Mouse (Mus musculus): ENCODE data around the gene Acaca. TPM values are rescaled to one million over a fixed set of nuclear protein-coding genes. Genes with fewer than 3 reads are reported as not detected.
A peak's percentile ranks its signal among the peaks of the same experiment; 100 is the strongest.

Gene Acaca
- total RNA-seq, 4 experiments from 2014 or later: 14.3 to 18.9 (median 16.8) TPM

DNA sequence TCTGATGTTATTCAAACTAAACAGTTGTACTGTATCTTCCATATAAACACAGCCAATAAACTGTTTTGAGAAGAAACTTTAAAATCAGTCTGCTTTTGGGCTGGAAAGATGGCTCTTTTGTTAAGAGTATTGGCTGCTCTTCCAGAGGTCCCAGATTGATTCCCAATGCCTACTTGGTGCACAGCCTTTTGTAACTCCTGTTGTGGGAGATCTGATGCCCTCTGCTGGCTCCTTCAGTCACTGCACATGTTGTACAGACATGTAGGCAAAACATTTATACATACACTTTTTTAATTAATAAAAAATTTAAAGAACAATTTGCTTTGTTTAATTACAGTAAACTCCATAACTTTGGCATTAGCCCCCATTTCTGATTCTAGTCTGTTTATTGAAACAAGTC is 114.1 kb downstream of the Acaca start:
- DNase-seq (ENCODE audit: low spot score): peak; percentile 42

DNA sequence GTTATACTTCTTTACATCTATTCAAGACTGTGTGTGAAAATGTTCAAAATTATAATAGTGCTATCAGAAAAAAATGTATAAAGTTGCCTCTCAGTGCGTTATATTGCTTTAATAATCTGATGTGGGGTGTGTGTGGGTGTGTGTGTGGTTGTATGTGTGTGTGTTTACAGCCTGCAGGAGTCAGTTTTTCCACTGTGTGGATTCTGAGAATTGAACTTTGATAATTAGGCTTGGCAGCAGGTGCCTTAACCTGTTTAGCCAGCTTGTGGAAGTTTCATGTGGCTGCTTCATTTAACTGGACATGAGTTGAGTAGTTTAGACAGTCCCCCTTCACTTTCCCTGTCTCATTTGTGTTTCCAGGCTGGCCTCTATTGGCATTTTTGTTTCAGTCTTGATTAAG is 117.9 kb downstream of the Acaca start:
- no peak for DNase-seq (ENCODE audit: low spot score)

DNA sequence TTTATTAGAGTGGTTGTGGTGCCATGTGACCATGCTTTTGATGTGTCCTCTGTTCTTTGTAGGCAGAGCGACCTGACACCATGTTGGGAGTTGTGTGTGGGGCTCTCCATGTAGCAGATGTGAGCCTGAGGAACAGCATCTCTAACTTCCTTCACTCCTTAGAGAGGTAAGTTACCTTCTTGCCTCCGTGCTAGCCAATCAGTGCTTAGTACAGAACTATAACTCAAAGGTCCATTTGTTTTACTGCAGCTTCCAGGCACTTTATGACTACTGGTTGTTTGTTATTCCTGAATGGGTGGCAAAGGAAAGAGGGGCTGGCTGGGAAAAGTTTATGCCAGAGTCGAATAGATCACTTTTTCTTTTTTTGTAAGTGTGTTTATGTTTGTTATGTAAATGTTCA is 121.7 kb downstream of the Acaca start:
- no peak for DNase-seq (ENCODE audit: low spot score)

DNA sequence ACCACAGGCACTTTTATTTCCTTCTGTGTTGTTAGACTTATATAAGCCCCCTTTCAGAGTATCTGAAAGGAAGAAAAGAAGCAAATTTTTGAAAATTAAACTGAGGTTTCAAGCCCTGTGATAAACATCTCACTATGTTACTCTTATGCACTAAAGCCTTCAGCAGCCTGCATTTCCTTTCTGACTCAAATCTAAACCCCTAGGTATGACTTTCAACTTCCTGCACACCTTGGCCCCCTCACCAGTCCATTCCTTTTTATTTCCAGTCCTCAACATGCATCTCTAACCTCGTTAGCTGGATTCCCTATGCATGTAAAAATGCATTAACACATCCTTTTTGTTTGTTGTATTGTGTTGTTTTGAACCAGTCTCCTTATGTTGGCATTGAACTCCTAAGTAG is 123.0 kb downstream of the Acaca start:
- DNase-seq (ENCODE audit: low spot score): no peak

DNA sequence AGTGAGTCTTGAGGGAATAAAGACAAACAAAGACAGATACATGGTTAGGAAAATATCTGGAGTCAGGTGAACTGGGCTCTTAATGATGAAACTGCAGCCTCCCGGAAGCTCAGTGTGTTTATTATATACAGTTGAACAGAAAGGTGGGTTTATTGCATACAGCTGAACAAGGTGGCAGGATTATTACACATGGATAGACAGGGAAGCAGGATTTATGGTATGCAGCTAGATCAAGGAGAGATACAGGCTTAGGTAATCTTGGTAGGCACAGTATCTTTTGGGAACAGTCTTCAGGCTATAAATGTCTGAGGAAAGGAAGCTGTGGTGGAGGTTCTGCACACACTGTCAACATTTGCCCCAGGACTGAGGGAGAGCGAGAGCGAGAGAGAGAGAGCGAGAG is 126.4 kb downstream of the Acaca start:
- DNase-seq (ENCODE audit: low spot score): no peak

DNA sequence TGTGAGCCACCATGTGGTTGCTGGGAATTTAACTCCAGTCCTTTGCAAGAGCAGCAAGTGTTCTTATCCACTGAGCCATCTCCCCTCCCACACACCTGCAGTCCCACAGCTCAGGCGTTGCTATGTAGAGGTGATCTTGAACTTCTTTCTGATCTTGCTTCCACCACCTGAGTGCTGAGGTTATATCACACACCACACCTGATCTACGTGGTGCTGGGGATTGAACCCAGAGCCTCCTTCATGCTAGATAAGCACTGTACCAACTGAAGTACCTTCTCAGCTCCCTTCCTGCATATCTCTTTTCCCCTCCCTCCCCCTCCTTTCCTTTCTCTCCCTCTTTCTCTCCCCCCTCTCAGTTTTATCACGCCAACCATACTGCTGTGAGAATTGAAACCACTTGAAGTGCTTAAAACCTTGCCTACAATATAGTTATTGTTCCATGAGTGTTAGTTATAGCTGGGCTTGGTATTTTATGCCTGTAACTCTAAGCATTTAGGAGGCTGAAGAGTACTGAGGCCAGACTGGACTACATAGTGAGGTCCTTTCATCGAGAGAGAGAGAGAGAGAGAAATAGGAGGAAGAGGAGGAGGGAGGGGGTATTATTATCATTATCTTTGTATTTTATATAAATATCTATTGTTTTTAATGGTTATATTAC is 128.7 kb downstream of the Acaca start:
- no peak for DNase-seq (ENCODE audit: low spot score)

DNA sequence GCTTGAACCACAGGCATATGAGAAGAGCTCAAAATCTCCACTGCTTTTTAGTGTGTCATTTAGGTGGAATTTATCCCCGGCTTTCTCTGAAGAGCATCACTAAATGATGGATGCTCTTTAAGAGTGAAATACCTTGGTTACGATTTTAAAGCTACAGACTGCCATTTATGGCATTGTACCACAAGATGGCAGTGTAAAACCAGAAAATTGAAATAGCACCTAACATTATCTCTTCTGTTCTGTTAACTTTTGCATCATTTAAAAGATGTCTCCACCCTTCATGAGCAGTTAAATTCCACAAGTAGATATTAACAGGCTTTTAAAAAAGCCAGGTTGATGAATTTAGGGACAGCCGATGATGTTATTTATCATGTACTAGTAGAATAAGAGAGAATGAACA is 135.0 kb downstream of the Acaca start:
- DNase-seq (ENCODE audit: low spot score): peak; percentile 14

GRCm38 (mm10) chr11:84268068-84268467 is 138.6 kb downstream of the Acaca start:
- DNase-seq (ENCODE audit: low spot score): no peak

DNA sequence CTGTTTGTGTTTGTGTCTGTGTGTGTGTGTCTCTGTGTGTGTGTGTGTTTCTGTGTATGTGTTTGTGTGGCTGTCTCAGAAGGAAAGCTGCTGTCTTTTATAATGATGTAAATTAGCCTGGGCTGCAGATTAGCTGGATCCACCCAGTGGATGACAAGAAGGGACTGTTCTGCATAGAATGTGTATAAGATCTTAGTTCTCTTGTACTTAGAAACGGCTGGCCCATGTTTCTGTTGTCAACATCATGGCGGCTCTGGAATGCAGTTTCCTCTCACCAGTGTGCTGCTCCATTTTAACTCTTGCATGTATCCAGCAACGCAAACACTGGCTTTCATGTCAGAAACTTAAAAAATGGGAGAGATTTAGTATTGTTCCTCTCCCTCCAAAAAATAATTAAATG is 141.0 kb downstream of the Acaca start:
- DNase-seq (ENCODE audit: low spot score): no peak

DNA sequence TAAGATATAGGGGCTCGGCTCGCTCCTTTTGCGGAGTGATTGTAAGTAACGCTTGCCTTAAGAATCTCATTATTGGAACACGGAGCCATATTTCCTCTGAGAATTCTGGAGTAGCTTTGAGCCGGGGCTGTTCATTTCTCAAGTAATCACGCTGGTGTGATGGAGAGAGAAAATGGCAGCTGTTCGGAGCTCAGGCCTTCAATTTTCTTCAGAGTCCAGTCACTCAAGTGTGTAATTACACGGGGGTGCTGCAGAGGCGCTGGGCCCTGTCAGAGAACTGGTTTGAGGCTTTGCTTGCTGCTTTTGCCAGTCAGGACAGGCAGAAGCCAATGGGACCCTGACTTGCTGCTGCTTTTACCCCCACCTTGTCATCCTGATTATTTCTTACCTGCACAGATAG is 142.5 kb downstream of the Acaca start:
- no peak for DNase-seq (ENCODE audit: low spot score)

DNA sequence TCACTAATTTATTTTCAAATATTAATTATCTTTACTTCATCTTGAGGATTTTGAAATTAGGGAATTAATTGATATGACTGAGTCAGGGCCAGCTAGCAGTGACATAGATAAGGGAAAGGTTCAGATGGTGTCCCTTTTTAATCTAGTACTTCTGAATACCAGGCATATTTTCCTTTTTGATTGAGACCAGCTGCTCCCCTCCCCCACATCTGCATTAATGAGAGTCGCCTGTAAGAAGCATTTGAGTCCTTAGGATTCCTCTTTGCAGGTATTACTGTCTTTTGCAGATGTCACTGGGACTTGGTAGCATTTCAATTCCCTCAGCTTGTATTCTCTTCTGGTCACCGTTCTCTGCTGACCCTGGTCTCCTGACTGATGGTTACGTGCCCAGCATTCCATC is 143.1 kb downstream of the Acaca start:
- no peak for DNase-seq (ENCODE audit: low spot score)

- no peak for DNase-seq (ENCODE audit: low spot score)
Measured at GRCm38 (mm10) chr11:84276979-84277378, 147.5 kb downstream of the Acaca start.

DNA sequence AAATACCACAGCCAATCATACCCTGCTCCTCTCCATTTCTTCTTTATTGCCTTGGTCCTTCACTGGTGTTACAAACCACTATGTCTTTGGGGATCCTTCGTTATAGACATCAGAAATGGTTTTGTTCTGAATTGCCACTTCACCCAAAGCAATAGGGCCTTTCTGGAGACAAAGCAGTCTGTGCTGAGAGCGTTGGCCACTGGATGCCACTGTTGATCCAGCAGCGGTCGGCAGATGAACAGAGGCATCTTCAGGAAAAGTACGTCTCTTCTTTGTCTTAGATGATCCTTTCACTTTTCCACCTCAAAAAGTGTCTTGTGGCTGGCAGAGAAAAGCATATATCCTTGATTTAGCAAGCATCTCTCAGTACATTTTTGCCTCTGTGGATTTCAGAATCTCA is 151.8 kb downstream of the Acaca start:
- DNase-seq (ENCODE audit: low spot score): no peak

GRCm38 (mm10) chr11:84282944-84283703 is 153.7 kb downstream of the Acaca start:
- DNase-seq (ENCODE audit: low spot score): no peak

DNA sequence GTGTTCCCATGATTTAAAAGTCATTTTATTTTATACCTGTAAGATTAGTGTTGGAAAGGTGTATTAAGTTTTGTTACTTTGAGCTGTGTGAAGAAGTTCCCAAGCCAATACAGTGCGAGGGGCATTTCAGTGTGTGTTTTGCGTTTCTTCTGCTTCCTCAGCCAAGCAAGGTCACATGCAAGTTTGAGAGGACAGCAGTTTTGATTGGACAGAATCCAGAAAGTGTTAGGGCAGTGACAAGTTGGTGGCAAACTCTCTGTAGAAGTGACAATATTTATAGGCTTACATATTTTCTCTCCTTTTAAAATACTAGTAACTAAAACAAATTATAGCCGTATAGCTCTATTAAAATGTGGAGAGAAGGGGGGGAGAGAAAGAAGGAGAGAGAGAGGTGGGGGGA is 161.3 kb downstream of the Acaca start:
- DNase-seq (ENCODE audit: low spot score): no peak

- DNase-seq (ENCODE audit: low spot score): no peak
Measured at GRCm38 (mm10) chr11:84292532-84292931, 163.1 kb downstream of the Acaca start.

DNA sequence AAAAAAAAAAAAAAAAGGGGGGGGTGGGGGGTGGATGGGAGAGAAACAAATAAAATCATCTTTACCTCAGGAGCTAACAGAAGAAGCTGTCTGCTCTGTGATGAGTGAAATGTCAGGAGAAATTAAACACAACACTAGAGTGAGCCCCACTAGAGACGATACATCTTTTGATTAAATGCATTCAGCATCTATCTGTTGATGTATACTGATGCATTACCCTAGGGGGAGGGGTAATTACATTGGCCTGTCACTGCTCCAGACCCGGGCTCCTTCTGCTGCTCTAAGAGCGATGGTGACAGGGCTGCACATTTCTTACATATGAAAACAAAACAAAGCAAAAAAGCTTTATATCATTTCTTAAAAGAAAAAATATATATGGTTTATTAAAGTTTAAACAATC is 163.8 kb downstream of the Acaca start:
- DNase-seq (ENCODE audit: low spot score): no peak

- DNase-seq (ENCODE audit: low spot score): no peak
Measured at GRCm38 (mm10) chr11:84296337-84296736, 166.9 kb downstream of the Acaca start.

DNA sequence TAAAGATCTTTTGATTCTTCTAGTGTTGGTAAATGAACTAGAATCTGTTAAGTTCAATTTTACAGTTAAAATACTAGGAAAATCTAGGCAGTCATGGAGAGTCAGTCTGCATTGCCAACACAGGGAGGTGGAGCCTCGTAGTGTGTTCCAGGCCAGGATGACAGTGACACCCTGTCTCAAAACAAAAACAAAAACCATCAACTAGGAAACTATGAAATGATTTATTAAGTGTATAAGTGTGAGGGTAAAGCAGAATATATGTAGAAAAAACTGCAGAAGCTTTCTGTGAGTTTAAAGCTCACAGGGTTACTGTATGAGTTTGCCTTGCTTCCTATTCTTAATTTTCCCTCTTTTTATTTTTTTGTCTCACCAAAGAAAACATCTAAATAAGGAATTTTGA is 176.0 kb downstream of the Acaca start:
- no peak for DNase-seq (ENCODE audit: low spot score)

DNA sequence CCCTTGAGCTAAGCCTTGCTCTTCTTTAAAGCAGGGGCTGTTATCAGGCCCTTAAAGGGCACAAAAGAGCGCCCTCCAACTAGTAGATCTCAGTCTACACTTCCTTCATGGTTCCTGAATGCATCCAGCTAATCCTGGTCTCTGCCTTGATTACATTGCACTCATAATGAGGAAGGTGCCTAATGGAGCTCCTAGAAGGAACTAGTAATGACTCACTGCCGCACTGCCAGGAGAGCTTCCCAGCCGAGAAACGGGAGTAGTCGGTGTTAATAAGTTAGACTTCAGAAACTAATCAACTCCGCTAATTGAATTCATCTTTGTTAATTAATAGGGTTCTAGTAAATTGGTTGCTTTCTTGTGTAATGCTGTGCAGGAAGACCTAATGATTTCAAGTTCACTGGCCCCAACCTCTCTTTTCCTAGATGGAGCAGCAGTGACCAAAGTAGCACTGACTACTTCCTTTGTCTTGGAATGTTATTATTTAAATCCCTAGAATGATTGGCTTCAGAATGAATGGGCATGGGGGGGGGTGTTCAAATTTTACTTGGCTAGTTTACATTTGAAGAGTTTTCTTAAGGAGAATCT is 176.8 kb downstream of the Acaca start:
- no peak for DNase-seq (ENCODE audit: low spot score)

- no peak for DNase-seq (ENCODE audit: low spot score)
Measured at GRCm38 (mm10) chr11:84324032-84324752, 194.7 kb downstream of the Acaca start.

GRCm38 (mm10) chr11:84327086-84327485 is 197.6 kb downstream of the Acaca start:
- DNase-seq (ENCODE audit: low spot score): no peak
